Mouse (Mus musculus): ENCODE data around the gene Clgn.
A peak's percentile ranks its signal among the peaks of the same experiment; 100 is the strongest.
"Not testable (repeated sequence)": the region's sequence is repeated elsewhere in the genome, so short reads cannot be mapped to it uniquely, and the experiment has no call there.

Gene Clgn

DNA sequence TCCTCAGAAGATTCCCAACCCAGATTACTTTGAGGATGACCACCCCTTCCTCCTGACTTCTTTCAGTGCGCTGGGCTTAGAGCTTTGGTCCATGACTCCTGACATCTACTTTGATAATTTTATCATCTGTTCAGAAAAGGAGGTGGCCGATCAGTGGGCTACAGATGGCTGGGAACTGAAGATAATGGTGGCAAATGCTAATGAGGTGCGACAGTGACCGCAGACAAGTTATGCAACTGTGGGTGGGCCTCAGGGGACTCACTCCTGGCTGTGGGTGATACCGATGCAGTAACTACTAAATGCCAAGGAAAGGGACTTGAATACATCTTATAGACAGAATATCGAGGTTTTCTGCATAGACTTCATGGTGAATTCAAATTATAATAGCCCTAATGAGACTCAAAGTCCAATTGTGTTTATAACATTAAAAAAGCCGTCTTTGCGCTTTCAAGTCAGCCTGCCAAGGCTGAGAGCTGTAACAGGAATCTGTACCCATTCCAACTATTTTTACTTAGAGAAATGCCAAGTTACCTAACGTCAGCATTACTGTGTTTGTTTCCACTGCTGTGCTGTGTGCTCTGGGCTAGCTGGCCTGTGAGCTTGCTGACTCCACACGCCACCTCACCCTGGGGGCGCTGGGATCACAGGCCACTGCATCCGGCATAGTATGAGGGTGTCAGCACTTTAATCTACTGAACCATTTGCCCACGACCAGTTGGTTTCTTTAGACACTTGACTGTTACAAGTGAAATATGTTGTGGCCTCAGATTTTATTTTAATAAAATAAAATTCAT lies 33.6 kb downstream of the Clgn start:
- no peak for DNase-seq (ENCODE audit: low spot score in 2 of 2)

DNA sequence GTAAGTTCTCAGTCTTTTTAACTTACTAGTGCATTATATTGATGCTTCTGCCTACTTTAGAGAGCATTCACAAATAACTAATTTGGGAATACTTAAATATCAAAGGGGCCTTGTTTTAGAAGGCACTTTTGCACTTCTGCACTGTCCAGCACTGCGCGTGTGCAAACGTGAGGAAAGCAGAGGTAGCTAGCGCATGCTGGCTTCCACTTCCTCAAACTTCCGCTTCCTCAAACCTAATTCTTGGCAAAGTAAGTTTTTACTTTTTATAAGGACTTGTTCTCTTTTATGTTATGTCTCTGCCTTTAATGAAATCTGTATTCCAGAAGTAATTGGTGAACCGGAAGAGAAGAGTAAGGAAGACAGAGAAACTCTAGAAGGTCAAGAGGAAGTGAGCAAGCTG lies 35.5 kb downstream of the Clgn start:
- no peak for DNase-seq (ENCODE audit: low spot score in 2 of 2)

DNA sequence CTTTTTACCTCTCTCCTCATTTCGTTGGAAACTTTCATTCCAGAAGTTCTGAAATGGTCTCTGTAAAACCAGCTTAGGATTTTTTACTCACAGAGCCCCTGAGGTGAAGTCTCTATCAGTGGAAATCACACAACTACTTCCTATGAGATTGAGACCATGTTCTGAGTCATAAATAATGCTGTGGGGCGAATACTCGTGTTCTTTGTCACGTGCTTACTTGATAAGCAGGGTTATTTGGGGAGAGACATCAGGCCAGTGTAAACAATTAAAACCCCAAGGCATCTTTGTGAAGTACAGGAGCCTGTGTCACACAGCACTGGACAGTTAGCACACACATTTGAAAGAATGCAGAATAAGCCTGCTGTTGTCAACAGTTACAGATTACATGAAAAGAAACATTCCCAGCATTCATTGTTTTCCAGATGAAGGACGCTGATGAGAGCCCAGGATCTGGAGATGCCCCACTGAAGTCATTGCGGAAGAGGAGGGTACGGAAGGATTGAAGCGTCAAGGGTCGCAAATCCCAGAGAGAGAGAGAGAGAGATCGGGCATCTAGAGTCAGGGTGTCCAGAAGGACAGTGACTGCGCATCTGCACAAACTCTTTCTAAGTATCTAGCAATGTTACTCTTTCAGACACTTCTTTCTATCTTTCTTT lies 36.6 kb downstream of the Clgn start:
- DNase-seq (ENCODE audit: low spot score in 2 of 2): no peak

DNA sequence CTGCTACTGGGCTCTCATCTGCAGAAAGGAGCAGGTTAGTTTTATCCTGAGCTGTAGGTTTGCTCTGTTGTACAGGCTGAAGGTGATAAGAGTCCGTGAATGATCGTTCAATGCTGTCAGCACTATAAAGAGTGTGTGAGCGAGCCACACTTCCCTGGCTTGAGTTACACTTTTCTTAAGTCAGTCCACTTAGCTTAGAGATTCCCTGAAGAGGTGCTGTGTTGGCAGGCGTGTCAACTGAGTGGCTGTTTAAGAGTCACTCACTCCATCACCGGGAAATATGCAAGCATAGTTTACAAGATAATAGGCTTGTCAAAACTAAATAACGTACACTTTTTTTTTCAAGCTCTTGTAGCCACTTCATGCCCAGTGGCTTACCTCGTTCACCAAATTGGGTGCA lies 37.3 kb downstream of the Clgn start:
- DNase-seq (ENCODE audit: low spot score in 2 of 2): no peak

DNA sequence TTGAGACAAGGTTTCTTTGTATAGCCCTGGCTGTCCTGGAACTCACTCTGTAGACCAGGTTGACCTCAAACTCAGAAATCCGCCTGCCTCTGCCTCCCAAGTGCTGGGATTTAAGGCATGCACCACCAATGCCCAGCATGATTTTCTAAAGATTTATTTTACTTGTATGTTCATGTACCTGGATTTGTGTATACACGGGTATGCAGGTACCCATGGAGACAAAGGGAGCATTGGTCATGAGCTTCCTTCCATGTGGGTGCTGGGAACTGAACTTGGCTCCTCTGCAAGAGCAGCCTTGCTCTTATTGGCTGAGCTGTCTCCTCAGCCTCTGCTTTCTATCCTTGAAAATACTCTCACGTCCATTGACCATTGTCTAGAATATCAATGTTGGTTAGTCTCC lies 39.0 kb downstream of the Clgn start:
- DNase-seq (ENCODE audit: low spot score in 2 of 2): not testable (repeated sequence)

DNA sequence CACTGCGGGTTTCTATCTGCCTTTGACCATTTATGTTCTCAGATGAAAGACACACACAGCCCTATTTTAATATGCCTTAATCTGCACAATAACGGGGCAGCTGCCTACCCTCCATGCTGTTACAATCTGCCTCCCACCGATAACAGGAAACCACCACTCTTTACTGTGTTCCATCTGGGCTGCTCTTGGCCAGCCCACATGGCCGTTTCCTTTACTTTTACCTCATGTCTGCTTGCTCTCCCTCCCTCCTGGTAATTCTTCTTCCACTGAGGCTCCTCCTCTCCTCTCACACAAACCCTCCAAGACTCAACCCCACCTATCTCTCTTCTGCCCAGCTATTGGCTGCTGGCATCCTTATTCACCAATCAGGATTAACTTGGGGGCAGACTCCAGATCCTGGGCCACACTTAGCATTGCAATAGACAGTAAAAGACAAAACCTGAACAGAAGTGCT lies 39.4 kb downstream of the Clgn start:
- no peak for DNase-seq (ENCODE audit: low spot score in 2 of 2)

DNA sequence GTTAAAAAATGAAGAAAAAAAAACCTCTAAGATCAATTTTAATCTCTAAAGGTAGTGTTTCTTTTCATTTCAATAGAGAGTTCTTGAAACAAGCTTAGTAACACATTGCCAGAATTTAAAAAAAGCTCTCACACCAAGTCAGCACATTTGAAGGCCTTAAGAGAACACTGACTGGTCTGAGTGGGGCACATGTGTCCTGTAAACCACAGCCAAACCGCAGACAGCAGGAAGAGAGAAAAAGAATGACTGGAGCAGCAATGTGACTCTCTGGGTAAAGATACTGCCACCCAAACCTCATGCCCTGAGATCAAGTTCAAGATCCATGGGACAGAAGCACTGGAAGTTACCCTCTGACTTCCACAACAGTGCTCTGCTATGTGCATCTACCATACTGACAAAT lies 47.4 kb downstream of the Clgn start:
- no peak for DNase-seq (ENCODE audit: low spot score in 2 of 2)

DNA sequence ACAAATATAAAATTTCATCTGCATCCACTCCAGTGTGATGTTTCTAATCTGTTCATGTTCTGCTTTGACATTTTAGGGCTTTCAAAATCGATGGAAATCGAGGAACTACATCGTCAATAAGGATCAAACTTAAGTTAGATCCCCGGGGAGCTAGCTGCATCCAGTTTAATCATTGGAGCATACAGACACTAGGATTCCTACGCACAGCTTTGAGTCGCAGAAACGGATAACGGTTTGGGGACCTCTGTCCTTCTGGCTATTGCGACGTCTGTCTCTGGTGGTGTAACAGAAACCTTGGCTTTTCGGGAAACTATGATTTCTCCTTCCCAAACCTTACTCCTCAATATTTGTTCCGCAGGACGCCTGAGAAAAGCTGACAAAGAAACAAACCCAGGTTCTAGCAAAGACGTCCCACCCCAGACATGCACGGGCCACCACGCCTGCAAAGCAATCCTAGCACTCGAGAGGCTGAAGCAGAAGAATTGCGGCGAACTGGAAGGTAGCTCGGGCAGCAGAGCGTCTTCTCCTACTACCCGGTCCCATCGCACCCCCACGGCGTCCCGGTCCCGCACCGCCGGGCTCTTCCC lies 52.1 kb downstream of the Clgn start:
- peak in 1 of 2 experiments; percentile 12 for DNase-seq (ENCODE audit: low spot score in 2 of 2)

DNA sequence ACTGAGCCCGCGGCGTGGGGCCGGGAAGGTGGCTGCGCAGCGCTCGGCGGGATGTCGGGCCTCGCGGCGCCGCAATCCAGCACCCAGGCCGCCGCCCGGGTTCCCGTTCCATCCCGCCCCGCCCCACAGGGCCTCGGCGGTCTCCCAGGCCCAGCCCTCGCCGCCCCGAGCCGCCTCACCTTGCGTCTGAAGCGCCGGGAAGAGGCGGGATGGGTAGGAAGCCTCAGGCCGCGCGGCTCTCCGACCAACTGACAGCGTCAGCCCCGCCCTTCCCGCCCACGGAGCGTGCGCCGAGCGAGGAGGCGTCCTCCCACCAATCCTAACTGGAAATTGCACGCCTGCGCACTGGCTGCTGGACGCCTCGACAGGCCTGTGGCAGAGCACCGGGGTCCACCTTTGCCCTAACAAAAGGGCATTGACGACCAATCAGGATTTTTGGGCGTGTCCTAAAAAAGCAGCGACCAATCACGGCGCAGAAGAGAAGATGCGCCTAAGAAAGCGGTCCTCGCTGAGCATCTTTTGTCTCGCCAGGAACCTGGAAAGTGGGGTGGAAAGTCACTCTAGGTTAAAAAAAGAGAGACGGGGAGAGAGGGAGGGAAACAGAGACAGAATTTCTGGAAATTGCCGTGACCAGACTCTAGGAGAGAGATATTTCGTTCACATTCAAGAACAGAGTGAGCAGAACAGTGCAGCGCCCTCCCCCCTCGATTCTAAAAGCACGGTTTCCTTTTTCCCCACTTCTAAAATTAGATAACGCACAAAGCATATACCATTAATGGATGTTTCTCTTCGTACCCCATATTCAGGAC lies 52.8 kb downstream of the Clgn start:
- DNase-seq (ENCODE audit: low spot score in 2 of 2): peak; percentile 90 to 97

DNA sequence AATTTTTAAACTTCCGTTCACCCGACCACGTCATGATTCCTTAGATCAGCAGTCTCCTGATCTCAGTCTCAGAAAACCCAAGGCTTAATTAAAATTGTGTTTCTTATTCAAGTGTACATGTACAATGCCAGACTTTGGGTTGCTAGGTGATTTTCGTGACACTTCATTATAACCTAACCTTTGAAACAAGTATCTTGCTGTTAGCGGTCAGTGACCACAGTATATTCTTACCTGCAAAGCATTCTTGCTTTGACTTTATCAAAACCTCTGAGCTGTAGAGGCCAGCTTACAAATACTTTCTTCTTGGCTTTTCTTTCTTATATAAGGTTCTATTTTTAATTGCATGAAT lies 53.4 kb downstream of the Clgn start:
- no peak for DNase-seq (ENCODE audit: low spot score in 2 of 2)

DNA sequence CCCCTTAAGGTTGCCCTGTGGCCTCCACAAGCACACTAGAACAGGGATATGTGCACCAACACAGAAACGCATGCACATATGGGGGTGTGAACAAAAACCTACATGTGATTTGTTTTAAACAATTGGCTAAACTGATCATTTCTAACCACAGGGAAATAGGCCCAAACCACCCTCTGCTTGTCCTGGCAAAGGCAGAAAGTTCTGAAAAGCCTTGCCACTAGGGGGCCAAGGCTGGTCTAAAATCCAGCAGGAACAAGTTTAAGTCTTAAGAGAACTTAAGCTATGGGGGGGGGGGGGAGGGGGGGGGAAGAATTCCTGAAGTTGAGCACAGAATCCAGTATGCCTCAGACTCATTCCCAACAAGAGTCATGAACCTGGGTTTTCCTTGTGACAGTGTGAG lies 60.3 kb downstream of the Clgn start:
- no peak for DNase-seq (ENCODE audit: low spot score in 2 of 2)

DNA sequence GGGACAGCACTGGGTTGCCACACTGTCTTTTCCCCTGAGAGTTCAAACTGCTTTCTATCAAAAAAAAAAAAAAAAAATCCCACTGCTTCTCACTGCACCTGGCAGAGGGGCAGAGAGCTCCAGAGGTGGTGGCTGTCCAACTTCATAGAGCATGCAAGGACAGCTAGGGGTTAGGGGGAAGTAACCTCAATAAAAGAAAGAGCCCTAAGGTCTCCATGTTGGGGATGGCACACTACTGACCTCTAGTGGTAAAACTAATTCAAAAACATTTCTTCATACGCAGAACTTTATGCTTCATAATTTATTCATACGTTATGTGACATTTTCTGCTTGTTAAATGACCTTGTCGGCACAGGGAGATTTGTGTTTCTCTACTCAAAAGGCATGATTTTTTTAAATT lies 61.4 kb downstream of the Clgn start:
- DNase-seq (ENCODE audit: low spot score in 2 of 2): no peak

DNA sequence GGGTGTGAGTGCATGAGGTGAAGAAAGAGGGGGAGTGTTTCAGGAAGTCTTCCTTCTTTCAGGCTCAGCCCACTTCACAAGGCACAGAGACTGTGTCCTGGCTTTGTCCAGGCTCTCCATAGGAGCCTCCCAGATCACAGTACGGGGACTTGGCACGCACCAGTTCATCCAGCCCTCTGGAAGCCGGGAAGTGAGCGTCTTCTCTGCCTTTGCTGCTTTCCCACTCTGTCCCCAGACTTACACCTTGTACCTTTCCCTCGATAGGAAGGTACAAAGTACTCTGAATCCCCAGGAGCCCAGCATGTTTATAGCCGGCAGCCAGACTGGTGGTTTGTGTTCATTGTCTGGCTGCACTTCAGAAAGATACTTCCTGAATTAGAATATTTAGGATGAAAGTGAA lies 67.5 kb downstream of the Clgn start:
- no peak for DNase-seq (ENCODE audit: low spot score in 2 of 2)

DNA sequence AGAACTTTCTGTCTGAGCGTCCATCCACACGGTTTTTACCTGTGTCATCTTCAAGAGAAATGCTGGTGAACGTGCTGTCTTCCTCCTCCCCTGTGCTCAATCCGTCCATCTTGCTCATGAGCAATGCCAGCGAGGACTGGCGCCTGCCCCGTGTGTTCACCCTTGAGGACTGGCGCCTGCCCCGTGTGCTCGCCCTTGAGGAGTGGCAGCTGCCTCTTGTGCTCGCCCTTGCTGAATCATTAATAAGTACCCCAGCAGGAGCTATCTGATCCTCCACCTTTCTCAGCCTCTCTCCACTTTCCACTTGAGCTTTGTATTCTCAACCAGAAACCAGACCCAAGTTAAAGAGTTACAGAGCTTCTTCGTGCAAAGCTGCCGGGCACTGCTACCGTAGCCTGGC lies 68.6 kb downstream of the Clgn start, which contains the start of gene Scoc:
TSS of gene Scoc (minus strand) at position 170 of the 400 bp plus-strand sequence.
- DNase-seq (ENCODE audit: low spot score in 2 of 2): no peak

DNA sequence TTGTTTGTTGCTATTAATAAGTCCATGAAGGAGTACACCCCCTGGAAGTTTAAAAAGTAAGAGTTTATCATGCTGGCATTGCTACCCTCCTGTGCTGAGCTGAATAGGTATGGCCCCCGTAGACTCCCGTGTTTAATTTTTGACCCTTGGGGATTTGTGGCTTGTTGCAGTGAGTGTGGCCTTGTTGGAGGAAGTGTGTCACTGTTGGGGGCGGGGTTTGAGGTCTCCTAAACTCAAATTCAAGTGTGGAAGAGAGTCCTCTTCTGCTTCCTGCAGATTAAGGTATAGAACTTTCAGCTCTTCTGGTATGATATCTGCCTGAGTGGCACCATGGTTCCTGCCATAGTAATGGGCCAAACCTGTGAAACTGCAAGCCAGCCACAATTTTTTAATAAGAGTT lies 69.9 kb downstream of the Clgn start:
- DNase-seq (ENCODE audit: low spot score in 2 of 2): no peak
